Mouse (Mus musculus): ENCODE data around the gene Fam19a5. TPM values are rescaled to one million over a fixed set of nuclear protein-coding genes. Genes with fewer than 3 reads are reported as not detected.

The Fam19a5 gene
- 100 to 1,000 TPM; 112 to 119 TPM for total RNA-seq (2021)
- long read RNA-seq, experiment 1, transcript Fam19a5-201 (4 exons, 2,603 nt): minor isoform, 12 of 102 reads
- long read RNA-seq, experiment 1, transcript Fam19a5-202 (4 exons, 2,649 nt): major isoform, 62 of 102 reads
- long read RNA-seq, experiment 1, partial matches to known transcripts: 19 of 102 reads
- long read RNA-seq, experiment 1, other reads (novel, unspliced or antisense): 9 of 102 reads
- long read RNA-seq, experiment 2, transcript Fam19a5-201 (4 exons, 2,603 nt): minor isoform, 7 of 149 reads
- long read RNA-seq, experiment 2, transcript Fam19a5-202 (4 exons, 2,649 nt): major isoform, 91 of 149 reads
- long read RNA-seq, experiment 2, partial matches to known transcripts: 39 of 149 reads
- long read RNA-seq, experiment 2, other reads (novel, unspliced or antisense): 12 of 149 reads

DNA sequence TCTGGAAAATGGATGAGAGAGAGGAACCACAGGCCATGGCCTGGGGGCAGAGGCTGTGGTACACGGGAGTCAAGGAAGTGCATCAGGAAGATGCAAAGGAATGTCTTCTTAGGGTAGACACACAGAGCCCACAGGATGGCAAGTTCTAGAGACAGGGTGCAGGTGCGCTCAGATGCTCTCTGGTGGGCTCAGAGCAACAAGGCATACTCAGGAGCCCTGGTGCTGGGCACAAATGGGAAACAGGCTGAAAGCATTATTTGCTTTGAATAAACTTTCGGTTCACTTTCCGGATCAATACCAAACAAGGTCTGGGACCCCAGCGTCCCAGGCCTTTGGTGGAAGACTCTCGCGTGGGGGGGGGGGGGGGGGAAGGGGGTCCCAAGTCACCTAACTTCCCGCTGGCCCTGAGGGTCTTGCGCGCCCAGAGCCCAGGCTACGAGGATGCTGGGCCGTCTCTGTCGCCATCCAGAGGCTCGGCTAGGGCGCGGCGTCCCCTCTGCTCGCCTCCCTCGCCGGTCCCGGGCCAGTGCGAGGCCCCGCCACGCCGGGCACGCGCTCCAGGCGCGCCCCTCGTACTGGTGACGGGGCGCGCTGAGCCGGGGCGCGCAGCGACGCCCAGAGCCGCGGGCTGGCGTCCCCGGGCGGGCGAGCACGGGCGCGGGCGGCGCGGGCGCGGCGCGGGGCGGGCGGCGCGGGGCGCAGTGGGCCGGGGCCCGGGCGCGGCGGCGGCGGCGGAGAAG lies at the start of gene Fam19a5:
Gene Fam19a5, plus strand, starts transcription at position 701 of the 740 bp plus-strand sequence.
- peak; percentile 61 to 77 for DNase-seq (ENCODE audit: low spot score in 2 of 2)

DNA sequence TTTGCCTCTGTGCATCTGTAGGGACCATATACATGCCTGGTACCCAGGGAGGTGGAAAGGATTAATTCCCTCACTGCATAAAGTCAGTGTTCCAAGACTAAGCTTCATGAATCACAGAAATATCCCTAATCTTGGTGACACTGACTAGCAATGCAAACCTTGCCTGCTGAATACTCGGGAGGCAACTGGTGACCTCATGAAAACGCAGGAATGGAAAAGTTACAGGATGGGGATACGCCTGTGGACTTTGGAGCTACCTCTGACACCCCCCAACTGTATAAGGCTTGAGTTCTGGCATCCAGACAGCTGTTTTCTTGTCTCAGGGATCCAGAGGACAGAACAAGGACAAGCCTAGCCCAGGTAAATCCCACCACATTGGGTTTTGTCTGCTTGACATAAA lies 42.4 kb upstream of the Fam19a5 start:
- DNase-seq (ENCODE audit: low spot score in 2 of 2): no peak

DNA sequence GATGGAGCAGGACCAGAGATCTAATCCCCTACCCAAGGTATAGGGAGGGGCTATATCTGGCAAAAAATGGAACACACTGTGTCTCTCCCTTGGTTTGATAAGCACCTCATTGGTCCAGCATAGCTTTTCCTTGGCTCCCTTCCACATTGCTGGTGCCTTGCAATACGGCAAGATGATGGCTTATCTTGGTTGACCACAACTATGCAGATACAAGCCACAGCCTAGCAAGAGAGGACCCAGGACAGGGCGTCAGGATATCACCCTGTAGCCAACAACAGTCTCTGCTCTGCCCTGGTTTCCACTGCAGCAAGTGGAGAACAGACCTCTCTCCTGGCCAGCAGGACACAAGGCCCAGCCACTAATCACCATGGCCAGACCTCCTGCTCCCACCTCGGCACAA lies 36.8 kb upstream of the Fam19a5 start:
- DNase-seq (ENCODE audit: low spot score in 2 of 2): no peak

DNA sequence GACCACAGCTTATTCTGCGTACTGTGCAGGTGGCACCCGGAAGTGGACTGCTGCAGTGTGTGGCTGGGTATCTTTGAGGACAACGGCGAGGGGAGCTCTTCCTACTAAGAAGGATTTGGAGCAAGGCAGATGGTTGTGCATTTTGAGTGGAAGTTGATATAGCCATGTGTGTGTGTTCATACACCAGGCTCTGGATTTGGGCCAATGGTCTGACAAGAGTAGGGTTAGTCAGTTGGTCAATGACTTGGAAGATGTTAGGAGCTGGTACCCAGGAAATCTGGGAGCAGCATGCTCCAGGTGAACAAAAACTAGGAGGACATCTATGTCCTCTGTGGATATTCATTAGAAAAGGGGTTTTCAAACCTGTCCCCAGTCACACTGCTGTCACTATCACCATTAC lies 33.2 kb upstream of the Fam19a5 start:
- DNase-seq (ENCODE audit: low spot score in 2 of 2): no peak

DNA sequence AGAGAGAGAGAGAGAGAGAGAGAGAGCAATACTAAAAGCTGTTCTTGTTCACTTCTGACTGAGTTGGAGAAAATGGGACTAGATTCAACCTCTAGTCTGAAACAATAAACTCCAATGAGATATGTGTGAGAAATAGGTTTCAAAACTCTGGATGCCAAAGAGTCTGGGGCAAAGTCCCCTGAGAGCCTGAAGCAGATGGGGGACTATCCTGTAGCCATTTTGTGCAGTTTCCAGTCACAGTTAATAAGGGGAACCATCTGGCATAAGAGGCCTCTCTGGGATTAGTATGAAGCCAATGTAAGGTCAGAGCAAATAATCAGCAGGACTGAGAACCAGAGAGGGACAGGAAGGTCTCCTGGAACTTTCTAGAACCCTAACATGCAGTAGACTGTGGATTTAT lies 25.9 kb upstream of the Fam19a5 start:
- DNase-seq (ENCODE audit: low spot score in 2 of 2): no peak

DNA sequence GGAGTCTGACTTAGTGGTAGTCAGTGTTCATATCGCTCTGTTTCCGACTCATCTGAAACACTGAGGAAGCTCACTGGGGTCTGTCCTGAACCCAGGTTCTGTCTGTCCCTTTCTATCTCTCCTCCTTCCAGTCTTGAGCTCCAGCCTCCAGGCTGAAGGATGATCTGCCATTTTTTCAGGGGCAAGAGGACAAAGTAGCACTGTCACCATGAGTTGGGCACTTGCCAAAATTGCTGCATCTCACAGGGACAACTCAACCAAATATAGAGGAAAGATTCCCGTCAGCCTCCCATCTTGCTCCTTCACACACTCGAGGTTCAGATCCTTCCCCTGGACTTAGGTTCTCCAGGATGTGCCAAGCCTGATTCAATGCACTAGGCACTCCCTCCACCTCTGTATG lies 14.8 kb upstream of the Fam19a5 start:
- DNase-seq (ENCODE audit: low spot score in 2 of 2): no peak

DNA sequence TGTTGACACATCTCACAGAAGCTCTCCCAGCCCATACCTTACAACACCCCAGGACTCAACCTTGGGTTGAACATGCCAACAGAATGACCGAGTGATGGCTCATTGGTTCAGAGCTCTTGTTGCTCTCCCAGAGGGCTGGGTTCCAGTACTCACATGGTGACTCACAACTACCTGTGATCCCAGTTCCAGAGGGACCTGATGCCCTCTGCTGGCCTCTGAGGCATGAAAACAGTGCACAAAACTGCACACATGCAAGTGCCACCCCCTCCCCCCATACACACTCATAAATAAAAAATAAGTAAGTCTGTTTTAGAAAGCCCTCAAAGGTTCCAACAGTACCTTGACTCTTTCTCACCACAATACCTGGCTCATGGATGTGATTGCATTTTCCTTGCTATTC lies 2.4 kb upstream of the Fam19a5 start:
- no peak for DNase-seq (ENCODE audit: low spot score in 2 of 2)

DNA sequence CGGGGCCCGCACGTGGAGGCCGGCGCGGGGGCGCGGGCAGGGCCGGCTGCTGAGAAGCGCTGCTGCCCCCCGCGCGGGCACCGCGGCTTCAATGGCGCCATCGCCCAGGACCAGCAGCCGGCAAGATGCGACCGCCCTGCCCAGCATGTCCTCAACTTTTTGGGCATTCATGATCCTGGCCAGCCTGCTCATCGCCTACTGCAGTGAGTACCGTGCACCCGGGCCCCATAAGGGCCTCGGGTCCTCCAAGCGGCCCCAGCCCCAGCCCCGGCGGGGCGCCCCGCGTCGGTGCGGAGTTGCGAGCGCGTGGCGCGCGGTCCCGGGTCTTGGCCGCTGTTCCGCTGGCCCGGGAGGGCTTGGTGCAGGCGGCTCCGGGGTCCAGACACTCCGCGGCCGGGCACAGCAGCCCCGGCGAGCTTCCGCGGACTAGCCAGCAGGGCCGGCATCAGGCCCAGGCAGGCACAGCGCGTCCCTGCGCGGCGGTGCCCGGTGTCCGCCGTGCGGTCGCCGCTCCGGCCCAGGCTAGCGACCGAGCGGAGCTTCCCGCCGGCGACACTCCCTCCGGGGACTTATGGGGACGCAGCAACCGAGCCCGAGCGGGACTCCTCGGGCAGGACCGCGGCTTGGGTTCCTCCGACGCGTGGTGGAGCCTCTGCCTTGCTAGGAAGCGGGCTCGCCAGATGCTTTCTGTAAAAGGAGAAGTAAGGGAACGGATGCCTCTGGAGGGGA lies 466 bp downstream of the Fam19a5 start:
- DNase-seq (ENCODE audit: low spot score in 2 of 2): peak in 1 of 2 experiments; percentile 52

DNA sequence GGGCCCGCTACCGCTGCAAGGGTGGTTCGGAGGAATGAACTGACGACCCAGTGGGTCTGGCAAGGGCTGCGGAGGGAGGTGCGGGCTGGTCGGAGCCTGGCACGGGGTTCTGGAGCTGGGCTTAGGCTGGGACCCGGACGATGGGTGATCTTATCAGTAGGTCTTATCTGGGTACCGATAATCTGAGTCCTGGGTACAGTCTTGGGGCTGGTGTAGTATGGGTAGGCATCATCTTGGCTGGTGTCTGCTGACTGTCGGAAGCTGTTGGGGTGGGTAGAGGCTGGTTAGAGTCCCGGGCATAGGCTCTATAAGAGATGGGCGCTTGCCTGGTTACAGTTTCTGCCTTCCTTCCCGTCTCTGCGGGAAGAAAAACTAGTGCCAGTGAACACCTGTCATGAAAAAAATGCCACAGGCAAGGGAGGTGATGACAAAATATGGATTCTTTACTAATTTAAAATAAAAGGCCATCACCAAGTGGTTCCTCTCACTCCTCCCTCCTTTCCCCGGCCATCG lies 1.1 kb downstream of the Fam19a5 start:
- no peak for DNase-seq (ENCODE audit: low spot score in 2 of 2)

DNA sequence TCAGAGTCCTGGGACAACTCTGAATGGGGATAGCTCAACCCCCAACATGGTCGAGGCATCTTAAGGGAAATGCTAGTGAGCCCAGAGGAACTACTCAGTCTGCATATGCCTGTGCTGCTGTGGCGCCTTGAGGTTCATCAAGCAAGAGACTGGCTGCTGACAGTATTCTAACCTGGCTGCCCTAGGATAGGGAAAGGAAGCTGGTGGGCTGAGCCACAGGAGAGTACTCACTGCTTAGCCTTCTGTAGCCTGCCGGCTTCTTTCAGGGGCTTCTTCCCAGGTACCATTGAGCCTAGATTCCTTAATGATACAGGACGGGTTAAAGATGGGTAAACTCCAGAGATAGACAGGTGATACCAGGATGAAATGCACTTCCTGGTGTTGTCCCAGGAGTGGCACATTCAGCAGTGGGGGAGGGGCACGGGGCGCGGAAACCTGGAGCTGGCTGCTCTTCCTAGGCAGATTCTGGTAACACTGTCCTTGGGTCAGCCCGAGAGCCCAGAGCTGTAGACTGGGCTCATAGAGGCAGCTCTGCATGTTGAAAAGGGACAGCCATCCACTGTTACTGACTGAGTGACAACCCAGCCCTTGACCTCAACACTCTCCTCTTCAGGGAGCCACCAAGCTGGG lies 1.7 kb downstream of the Fam19a5 start:
- no peak for DNase-seq (ENCODE audit: low spot score in 2 of 2)

DNA sequence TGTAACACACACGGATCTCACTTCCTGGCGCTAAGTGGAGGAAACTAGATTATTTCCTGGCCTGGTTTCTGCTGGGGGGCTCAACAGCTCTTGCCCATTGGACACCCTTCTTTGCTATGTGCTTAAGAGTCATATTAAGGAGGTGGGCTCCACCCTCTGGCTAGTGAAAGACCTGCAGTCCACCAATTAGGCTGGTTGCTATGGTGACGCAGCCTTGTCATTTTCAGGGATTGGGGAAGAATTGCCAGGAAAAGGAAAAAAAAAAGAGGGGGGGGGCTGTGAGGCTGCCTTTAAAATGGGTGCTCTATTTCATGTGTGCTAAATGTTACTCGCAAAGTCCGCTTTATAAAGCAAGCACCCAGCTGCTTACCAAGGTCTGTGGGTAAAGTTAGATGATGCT lies 2.9 kb downstream of the Fam19a5 start:
- DNase-seq (ENCODE audit: low spot score in 2 of 2): peak; percentile 66 to 87

DNA sequence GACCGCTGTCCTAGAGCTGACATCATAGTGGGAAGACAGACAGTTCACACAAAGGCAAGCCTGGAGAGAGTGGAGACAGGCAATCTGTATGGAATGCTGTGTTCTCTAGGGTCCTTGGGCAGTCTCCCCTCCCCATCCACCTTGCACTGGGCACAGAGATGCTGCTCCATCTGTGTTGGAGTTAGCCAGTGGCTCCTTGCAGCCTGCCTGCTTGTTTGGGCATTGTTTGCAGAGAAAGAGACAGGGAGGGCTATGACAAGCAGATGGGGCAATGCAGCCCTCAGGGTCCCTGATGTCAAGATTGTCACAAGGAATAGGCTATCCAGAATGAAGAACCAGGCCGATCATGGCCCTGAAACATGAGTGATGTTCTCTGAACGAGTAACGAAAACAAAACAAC lies 5.6 kb downstream of the Fam19a5 start:
- no peak for DNase-seq (ENCODE audit: low spot score in 2 of 2)

DNA sequence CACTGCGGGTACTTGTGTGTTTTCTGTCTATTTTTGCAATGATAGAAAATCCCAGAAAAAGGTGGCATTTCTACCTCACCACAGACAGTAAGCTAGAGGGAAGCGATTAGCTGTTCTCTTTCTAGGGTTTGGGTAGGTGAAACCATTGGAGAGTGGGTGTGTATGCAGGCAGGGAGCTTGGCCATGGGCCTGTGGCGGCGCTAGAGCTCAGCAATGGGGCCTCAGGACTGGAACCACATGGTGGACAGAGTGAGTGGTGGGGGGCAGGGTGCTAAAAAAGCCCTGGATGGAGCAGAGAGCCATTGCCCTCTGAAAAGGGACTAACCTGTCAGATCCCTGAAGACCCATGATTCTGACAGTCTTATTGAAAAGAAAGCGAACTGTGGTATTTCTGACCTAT lies 6.7 kb downstream of the Fam19a5 start:
- no peak for DNase-seq (ENCODE audit: low spot score in 2 of 2)

DNA sequence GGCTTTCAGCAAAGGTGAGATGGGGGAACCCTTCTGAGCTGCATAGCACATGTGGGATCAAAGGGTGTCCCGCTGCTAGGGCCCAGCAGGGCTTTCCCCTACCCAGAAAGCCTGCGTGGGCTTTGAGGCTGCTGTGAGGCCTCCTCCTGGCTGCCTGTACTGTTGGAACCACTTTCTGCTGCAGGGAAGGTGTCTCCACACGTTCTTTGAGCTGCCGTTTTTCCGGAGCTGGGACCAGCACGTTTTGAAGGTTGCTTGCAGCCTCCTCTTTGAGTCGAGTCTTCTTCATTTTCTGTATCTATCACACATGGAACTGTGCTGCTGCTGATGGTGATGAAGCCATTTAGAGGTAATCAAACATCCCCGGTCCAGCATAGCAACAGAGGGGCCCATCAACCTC lies 7.5 kb downstream of the Fam19a5 start:
- DNase-seq (ENCODE audit: low spot score in 2 of 2): no peak

DNA sequence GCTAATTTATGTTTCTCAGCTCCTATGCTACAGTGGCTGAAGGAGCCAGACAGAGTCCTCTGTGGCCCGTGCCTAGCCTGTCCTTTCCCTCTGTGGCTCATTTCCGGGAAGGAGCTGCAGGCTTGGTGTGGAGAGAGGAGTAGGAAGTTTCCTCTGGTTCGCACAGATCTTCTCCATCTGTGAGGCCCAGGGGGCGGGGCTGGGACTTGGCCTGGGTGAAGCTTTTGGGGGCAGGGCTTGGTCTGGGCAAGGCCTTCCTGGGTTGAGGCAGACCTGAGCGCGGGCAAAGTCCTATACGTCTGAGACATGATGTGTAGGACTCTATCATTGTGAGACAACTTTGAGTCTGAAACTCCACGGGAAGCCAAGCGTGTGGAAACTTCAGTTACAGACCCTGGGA lies 11.7 kb downstream of the Fam19a5 start:
- DNase-seq (ENCODE audit: low spot score in 2 of 2): no peak

DNA sequence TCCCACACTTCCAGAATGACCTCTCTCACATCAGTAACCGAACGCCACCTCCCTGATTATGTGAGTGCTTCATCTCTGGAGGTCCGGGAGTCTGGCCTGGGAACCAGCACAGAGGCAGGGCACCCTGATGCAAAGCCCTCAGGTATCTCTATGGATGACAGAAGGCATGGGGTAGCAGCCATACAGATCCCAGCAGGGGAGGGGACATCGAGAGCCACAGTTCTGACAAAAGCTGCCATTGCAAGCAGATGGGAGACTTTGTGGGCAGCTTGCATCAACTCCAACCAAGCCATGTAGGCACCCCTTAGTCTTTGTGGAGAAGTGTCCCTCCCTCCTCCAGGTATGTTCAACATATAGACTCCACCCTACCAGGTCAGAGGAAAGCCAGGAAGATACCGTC lies 20.2 kb downstream of the Fam19a5 start:
- no peak for DNase-seq (ENCODE audit: low spot score in 2 of 2)

DNA sequence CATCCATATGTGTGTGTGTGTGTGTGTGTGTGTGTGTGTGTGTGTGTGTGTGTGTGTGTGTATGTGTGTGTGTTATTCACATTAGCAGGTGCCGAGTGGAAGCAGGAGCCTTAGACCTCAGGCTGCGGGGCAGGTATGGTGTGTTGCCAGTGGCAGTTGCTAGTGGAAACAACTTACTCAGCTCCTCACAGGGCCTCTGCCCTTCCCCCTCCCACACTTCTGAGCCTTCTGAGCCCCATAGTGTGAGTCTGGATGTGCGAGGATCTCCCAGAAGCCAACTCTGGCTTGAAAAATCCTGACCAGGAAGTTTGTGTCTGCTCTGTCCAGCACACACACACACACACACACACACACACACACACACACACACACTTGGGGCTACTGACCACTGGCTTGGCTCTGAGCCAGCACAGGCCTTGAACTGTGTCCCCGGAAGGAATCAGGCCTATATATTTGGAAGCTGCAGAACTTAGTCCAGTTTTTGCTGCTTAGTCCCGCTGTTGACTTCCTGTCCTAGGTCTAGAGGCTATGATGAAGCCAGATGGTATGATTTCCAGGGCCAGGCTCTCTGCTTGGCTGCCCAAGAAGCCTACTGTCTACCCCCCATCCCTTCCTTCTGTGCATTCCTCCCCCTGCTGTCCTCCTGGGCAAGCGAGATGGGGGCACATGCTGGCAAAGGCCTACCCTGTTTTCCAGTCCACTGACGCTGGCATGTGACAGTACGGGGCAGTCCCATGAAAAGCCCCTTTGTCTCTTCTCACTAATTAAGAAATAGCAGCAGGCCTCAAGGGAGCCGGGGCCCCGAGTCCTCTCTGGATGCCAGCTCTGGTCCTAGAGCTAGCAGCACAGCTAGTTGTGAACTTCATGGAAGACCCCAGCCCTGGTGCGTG lies 22.2 kb downstream of the Fam19a5 start:
- DNase-seq (ENCODE audit: low spot score in 2 of 2): peak; percentile 62 to 84

DNA sequence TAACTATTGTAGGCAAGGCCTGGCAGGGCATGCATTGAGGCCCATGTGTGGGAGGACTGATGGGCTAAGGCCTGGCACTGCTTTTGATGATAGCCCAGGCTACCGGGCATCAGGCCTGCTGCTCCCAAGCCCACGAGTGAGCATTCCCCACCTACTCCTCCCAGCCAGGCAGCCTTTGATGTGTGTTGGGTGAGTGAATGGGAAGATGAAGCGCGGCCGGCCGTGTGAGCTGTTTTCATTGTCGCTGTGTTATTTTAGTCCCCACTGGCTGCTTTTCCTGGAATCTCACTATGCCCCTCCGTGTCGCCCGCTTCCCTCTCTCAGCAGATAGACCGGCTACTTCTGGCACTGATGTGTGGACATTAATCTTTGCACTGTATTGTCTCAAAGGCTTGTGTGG lies 26.1 kb downstream of the Fam19a5 start:
- no peak for DNase-seq (ENCODE audit: low spot score in 2 of 2)

DNA sequence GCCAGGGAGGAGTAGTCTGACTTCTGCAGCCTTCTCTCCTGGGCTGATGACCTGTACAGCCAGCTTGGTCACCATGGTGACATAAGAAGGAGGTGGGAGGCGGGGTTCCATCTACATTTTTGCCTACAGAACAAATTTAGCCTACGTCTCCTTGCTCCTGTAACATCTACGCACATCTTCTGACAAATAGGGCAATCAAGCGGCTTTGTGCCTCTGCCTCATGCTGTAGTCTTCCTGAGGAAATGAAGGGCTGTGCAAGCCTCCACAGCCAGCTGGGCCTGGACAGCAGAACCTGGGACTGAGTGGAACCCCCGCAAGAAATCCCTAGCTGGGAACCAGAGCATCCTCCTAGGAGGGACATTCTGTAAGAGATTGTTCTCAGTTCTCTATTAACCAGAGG lies 35.8 kb downstream of the Fam19a5 start:
- no peak for DNase-seq (ENCODE audit: low spot score in 2 of 2)

DNA sequence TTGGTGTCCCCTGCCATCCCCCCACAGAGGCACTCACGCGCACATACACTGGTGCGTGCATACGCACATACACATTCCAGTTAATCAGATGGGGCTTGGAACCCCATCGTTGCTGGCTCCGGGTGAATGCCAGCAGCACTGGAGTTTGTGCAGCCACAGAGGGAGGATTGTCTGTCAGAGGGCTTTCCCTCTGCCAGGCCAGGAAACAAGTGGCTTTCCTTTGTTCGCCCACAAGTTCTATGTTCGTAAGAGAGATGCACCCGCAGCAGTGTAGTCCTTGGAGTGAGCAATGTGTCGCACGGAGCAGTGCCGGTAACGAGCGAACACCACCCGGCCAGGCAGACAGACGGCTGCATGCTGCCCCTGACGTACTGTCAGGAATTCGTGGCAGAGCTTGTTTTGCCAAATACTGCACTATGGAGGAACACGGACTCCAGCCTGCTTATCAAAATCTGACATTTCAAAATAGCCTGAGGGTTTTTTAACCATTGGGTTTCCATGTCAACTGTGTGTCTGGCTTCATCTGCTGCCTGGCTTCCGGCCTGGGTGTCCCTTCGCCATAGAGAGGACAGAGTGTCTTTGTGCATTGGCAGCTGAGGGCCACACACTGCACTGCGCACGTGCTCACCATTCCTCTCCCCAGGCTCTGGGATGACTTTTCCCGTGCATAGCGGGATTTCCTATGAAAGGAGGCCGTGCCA lies 40.0 kb downstream of the Fam19a5 start:
- DNase-seq (ENCODE audit: low spot score in 2 of 2): peak; percentile 70 to 77
